Mouse (Mus musculus) NIH3T3 (cell line): ENCODE measurements around the gene Arl3.

Source experiments
- DNase-seq: peaks from one replicate; pipeline ENCODE4 v3.0.0-alpha.2; 2012; ENCODE audit warnings: low read depth

The Arl3 gene

GRCm38 (mm10) chr19:46517529-46518351 lies 55.3 kb downstream of the Arl3 start:
- DNase-seq: no peak

DNA sequence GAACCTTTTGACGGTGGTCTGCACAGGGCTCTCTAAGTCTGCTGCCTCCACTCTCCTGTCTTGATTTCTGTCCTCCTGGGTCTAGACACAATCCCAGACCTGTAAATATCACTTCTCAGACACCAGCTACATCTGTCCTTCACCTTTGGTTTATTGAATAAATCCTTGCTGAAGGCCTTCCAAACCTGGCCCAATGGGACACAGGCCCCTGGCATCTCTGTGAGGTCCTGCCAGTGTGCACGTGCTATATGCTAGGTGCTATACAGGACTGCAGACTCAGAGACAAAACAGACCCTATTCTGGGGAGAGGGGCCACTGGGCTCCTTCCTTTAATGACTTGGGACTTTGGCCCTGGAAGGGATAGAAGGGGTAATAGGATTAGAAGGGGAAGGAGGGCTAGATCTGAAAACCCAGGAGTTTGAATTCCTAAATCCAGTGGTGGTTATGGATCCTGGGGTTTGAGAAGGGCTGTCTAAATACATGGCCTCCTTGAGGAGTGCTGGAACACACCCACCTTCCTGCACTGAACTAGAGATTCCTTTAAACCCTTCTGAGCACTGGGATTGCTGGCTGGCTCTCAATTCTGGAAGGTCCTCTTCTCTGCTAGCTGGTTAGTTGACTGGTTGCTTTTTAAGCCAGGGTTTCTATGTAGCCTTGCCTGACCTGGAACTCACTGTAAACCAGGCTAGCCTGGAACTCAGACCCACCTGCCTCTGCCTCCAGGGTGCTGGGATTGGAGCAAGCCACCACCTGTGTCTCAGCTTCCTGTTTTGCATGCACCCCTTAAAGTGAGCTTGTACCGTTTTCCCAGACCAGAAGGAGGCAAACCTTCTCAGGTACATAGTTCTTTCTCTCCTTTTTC lies 56.1 kb downstream of the Arl3 start:
- DNase-seq: no peak

- DNase-seq: no peak
Observed at GRCm38 (mm10) chr19:46515287-46515821, 57.6 kb downstream of the Arl3 start.

- DNase-seq: no peak
Observed at GRCm38 (mm10) chr19:46514387-46514786, 58.6 kb downstream of the Arl3 start.

DNA sequence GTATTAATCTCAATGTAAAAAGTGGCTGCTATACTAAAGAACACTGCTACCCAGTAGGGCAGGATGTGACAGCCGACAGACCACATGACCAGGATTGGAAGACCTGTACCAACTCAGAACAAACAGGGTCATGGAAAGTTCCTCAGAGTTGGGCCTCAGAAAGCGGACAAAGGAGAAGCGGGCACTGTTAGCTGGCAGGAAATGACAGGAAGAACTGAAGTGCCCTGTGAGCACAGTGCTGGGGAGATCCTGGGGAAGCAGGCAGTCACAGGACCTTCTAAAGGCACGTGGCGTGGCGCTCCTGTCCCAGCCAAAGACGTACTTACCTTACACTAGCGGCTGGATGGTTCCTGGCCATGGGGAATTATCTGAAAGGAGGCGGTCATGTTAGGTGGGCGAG lies 61.7 kb downstream of the Arl3 start:
- no peak for DNase-seq

GRCm38 (mm10) chr19:46510824-46511223 lies 62.2 kb downstream of the Arl3 start:
- DNase-seq: peak; percentile 61

DNA sequence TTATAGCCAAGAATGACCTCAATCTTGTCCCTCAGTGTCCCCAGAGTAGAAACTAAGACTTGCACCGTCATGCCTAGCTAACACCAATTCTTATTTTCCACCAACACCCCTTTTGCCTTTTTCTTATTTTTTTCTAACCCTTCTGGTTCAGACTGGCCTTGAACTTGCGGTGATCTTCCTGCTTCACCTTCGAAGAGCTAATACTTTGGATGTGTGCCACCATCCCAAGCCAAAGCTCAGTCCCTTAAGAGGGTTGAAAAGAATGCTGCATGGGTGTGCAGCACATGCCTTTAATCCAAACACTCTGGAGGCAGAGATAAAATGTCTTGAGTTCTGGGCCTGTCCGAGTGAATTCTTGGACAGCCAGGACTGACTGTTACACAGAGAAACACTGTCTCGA lies 62.6 kb downstream of the Arl3 start:
- peak; percentile 65 for DNase-seq

GRCm38 (mm10) chr19:46509736-46510135 lies 63.3 kb downstream of the Arl3 start:
- DNase-seq: no peak

DNA sequence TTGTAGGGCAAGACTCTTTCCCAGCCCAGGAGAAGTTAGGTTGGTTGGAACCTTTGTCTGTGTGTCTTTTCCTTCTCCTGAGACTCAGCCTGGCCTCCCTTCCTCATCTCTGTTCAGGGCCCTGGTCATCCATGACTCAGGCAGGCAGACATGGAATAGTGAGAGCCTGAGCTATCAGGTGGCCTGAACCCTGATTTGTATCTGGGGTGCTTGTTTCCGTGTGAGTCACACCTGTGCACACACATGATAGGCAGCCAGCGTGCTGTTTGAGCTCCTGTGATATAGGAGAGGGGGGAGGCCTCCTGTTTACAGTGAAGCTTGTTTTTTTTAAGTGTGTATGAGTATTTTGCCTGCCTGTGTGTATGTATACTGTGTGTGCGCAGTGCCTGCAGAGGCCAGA lies 63.8 kb downstream of the Arl3 start:
- DNase-seq: no peak

DNA sequence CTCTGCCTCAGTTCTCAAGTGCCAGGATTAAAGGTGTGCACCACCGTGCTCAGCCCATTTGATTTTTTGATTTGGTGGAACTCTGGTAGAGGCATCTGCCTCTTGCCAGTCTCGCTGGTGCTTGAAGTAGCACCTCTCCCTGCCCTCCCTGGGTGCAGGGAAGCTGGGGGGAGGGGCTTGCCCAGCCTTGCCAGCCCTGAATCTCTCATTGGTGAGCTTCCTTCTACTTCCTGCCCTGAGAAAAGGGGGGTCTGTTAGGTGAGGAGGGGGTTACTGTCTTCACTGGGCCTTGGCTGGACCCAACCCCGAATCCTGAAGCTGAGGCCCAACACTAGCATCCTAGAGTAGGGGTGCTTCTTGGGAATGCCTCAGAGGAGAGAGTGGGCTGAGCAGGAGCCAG lies 64.3 kb downstream of the Arl3 start:
- DNase-seq: no peak

DNA sequence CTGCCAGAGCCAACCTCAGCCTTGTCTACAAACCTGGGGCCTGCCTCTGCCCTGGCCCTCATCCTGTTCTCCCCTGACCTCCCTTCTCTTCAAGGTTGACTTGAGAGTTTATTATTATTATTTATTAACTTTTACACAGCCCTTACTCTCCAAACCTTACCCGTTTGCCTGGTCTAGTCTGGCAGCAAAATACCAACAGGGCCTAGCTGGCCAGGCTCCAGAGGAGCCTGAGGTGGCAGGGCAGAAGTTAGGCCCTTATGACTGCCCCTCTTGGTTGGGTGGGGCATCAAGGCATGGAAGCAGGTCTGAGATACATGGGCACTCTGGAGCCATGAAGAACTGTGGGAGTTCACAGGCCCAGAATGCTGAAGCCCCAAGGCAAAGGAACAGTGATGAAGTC lies 65.2 kb downstream of the Arl3 start:
- no peak for DNase-seq

- DNase-seq: no peak
Observed at GRCm38 (mm10) chr19:46507181-46507581, 65.8 kb downstream of the Arl3 start.

DNA sequence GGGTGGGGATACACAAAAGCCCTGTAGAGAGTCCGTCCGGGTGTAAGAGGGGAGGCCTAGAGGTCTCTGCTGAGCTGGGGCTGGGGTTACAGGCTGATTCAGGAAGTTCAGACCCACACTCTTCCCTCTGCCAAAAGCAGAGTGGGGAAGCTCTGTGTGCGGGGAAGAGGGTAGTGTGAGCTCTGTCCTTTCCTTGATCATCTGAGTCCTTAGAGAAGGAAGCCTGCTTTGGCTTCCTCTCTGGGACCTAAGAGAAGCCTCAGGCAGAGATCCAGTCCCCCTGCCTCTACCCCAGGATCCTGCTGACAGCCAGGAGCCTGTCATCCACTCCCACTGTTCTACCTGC lies 66.7 kb downstream of the Arl3 start:
- no peak for DNase-seq

DNA sequence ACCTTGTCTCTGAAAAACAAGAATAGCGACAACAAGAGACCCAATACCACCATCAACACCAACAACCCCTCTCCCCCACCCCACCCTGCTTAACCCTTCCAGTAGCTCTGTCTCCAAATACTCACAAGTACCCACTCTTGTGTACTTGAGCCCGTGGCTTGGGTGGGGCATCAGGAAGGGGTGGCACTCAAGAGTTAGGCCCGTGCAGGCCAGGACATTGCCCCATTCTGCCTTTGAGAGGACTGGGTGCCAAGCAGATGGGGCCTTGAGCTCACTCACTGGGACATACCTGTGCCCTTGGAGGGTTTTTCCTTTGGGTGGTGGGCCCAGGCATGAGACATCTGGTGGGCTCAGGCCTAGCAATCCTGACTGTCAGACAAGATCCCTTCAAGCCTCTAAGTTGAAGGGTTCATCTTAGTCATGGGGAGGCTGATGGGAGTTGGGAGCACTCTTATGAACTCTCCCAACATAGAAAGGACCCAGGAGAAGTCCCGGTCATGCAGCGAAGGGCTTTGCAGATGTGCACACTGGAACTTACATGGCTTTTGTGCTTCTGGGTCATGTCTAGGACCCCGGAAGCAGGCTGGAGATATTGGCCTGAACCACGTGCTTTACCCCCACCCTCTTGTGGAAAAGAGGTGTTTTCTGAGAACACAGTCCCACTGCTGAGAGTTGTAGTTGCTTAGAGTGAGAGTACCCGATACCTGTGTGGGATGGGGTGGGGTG lies 67.2 kb downstream of the Arl3 start:
- DNase-seq: no peak

DNA sequence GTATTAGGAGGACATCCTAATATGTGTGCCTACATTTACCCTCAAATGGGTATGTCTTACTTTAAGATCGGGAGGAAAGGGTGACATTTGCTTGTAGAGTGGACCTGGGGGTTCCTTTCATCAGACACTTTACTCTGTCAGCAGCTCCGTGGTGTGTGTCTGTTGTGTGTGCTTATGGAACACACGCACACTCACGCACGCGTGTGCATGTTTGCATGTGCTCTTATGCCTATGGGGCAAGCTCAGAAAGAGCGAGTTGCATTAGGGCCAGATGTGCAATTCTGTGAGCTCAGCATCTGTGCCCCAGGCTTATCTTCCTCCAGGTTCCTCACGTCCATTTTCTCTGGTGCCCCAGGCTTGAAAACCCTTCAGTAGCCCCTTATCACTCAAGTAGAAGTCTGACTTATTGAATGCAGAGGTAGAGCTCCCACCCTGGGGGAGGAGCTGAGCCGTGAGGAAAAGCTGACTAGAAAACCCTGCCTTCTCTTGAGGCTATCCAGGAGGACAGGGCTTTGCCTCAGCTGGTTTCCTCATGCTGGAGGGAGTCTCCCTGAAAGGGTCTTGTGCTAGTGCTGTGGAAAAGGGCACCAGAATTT lies 68.1 kb downstream of the Arl3 start:
- peak; percentile 65 for DNase-seq

GRCm38 (mm10) chr19:46504085-46504552 lies 68.9 kb downstream of the Arl3 start:
- peak; percentile 85 for DNase-seq

- DNase-seq: peak; percentile 97
Observed at GRCm38 (mm10) chr19:46503351-46504084, 69.5 kb downstream of the Arl3 start.

- peak; percentile 93 for DNase-seq
Observed at GRCm38 (mm10) chr19:46502471-46503166, 70.4 kb downstream of the Arl3 start.

DNA sequence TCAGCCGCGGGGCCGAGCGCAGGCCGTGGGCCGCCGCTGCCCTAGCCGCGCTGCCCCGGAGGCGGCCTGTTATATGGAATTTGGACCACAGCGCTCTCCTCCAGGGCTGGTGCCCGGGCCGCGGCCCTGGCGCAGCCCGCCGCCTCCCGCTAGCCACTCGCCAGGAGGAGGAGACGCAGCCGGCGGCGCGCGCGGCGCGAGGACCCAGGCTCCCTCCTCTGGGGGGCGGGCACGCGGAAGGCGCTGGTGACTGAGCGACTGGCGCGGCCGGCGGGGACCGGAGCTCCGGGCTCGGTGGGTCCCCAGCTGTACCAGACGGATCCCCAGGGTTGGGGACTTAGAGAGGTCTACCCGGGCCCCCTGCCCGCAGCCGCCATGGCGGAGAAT lies 70.9 kb downstream of the Arl3 start:
- DNase-seq: peak; percentile 82

DNA sequence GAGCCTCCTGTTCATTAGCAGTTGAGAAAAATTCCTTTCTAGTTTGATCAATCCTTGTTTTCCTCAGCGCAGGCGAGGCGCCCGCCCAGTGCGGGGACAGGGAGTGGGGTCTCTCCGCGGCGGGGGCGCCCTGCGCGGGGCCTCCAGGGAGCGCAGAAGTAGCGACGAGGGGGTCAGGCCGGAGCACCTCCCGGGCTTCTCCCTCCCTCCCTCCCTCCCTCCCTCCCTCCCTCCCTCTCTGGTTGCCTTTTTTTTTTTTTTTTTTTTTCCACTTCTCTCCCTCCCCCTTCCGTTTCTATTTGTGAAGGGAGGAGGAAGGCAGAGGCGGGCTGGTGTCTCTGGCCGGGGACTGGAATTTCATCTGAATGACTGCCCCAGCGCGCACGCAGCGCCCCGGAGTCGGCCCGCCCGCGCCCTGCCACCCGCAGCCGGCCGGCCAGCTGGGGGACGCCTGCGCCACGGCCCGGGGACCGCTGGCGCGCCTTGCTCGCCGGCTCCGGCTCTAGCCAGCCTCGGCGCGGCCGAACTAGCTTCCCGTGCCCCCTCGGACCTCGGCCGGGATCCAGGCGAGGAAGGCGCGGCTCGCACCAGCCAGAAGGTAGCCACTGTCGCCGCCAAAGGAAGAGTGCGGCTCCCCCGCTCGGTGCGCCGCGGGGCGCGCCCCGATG lies 71.5 kb downstream of the Arl3 start, which contains the start of gene Trim8:
Gene Trim8 (plus strand): TSS at position 302 of the 668 bp plus-strand sequence.
- DNase-seq: peak; percentile 90
